Mouse (Mus musculus) MEL (cell line): ENCODE results near the gene Fscn2.

ENCODE experiments used
- CTCF ChIP-seq, 3 experiments: IDR thresholded peaks in 2 of 3; conservative IDR thresholded peaks in 1 of 3; 2 replicates each; pipeline ENCODE4 v1.5.1; 2011 to 2012; ENCODE audit warnings: low read length in 3 of 3, low read depth in 2 of 3, mild to moderate bottlenecking in 2 of 3, improper control_type of control experiment in 1 of 3, inconsistent platforms in 1 of 3, mixed read lengths in 1 of 3, moderate library complexity in 1 of 3; ENCODE audit not compliant: control insufficient read depth in 1 of 3, insufficient read depth in 1 of 3, poor library complexity in 1 of 3, severe bottlenecking in 1 of 3
- GATA1 ChIP-seq: IDR thresholded peaks from 2 replicates; pipeline ENCODE4 v1.6.1; 2011; ENCODE audit warnings: low read depth, low read length, improper control_type of control experiment
- MAX ChIP-seq: IDR thresholded peaks from 2 replicates; pipeline ENCODE4 v1.6.1; 2011; ENCODE audit warnings: low read length, improper control_type of control experiment
- MEF2A ChIP-seq: IDR thresholded peaks from 2 replicates; pipeline ENCODE4 v1.6.1; 2014; ENCODE audit warnings: low read depth, mild to moderate bottlenecking, inconsistent platforms, low read length, improper control_type of control experiment; ENCODE audit not compliant: poor library complexity, insufficient replicate concordance, severe bottlenecking; ENCODE audit errors: extremely low read depth
- MXI1 ChIP-seq: IDR thresholded peaks from 2 replicates; pipeline ENCODE4 v1.6.1; 2011; ENCODE audit warnings: mild to moderate bottlenecking, low read depth, low read length, improper control_type of control experiment
- POLR2A ChIP-seq, 2 experiments: IDR thresholded peaks; 2 replicates each; pipeline ENCODE4 v1.6.1; 2011 to 2012; ENCODE audit warnings: low read length in 2 of 2, mild to moderate bottlenecking in 2 of 2, control low read depth in 1 of 2, improper control_type of control experiment in 1 of 2, low read depth in 1 of 2, moderate library complexity in 1 of 2; ENCODE audit not compliant: control insufficient read depth in 1 of 2, insufficient read depth in 1 of 2, poor library complexity in 1 of 2
- POLR2AphosphoS2 ChIP-seq: IDR thresholded peaks from 2 replicates; pipeline ENCODE4 v1.6.1; 2011; ENCODE audit warnings: low read length, improper control_type of control experiment
- RAD21 ChIP-seq: IDR thresholded peaks from 2 replicates; pipeline ENCODE4 v1.6.1; 2011; ENCODE audit warnings: mild to moderate bottlenecking, low read depth, low read length, improper control_type of control experiment
- TAL1 ChIP-seq: IDR thresholded peaks from 2 replicates; pipeline ENCODE4 v1.6.1; 2012; ENCODE audit warnings: mild to moderate bottlenecking, inconsistent platforms, low read length, moderate library complexity, mixed read lengths
- TBP ChIP-seq: IDR thresholded peaks from 2 replicates; pipeline ENCODE4 v1.8.0; 2011; ENCODE audit warnings: low read depth, low read length, improper control_type of control experiment
- USF1 ChIP-seq: IDR thresholded peaks from 2 replicates; pipeline ENCODE4 v1.6.1; 2014; ENCODE audit warnings: low read depth, mild to moderate bottlenecking, inconsistent platforms, low read length, improper control_type of control experiment, moderate library complexity
- ZNF384 ChIP-seq: IDR thresholded peaks from 2 replicates; pipeline ENCODE4 v1.6.1; 2012; ENCODE audit warnings: low read depth, mild to moderate bottlenecking, inconsistent platforms, low read length, improper control_type of control experiment

DNA sequence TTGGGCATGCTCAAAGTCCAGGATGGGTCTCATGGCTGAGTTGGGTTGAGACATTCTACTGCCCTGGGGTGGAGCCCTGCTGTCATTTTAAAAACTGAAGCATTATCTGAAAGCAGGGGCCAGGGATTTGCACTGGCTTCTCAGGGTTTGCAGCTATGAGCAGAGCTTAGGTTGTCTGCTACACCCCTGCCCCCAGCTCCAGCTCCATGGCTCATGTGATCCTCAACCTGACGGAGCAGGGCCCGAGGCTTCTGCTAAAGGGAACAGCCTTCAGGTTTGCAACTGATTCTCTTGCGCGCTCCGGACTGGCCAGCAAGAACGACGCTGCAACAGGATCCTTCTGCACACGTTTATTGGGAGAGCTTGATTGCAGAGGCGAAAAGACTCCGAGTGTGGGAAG lies 41.2 kb upstream of the Fscn2 start:
- TF ChIP-seq TBP, result no peak
- TF ChIP-seq ZNF384, result no peak
- no peak for TF ChIP-seq POLR2AphosphoS2
- no peak for TF ChIP-seq CTCF (IDR thresholded peaks at IDR 0.05 in 2 of 3, conservative IDR thresholded peaks at IDR 0.05 in 1 of 3; ENCODE audit: control insufficient read depth in 1 of 3, insufficient read depth in 1 of 3, low read depth in 2 of 3, low read length in 3 of 3, poor library complexity in 1 of 3, severe bottlenecking in 1 of 3)
- no peak for TF ChIP-seq GATA1
- no peak for TF ChIP-seq POLR2A (IDR thresholded peaks at IDR 0.05; ENCODE audit: control insufficient read depth in 1 of 2, insufficient read depth in 1 of 2, low read depth in 1 of 2, low read length in 2 of 2, poor library complexity in 1 of 2)
- no peak for TF ChIP-seq MAX
- TF ChIP-seq USF1, result no peak
- TF ChIP-seq MXI1, result no peak
- TF ChIP-seq RAD21, result no peak
- TF ChIP-seq TAL1, result no peak
- TF ChIP-seq MEF2A, result no peak
